15 mouse cellular contexts compared by ENCODE assay signal in the genomic region with DNA sequence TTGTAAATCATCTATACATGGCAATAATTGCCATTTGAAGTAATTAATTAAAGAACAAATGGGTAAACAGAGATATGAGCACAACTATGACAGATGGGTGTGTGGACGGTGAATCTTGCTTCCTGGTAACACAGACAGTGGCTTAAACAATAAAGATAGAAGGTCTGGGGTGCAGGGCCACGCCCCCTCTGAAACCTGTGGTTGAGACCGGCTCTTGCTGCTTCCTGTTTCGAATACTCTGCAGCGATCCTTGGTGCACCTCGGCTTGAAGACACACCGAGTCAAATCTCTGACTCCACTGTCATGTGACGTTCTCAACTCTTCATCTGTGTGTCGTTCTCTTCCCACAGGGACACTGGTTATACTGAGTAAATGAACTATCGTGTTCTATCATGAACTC.
"Had no signal": no experiment of that assay in that cellular context is flagged by ENCODE, and none has a peak within 500 bp of the region (broad histone marks: within the 10 kb centered on the region; RNA-seq: fewer than 3 reads in every experiment).

No protein-coding gene starts in this region.

- H3K4me3 ChIP-seq: liver, embryonic 12.5 days; neural tube, embryonic 12.5 days; neural tube, embryonic 15.5 days had no signal

- H3K27ac ChIP-seq: kidney, postnatal 0 days; liver, embryonic 12.5 days; macrophage; neural tube, embryonic 12.5 days; neural tube, embryonic 15.5 days had no signal

- H3K4me1 ChIP-seq: liver, embryonic 12.5 days; neural tube, embryonic 12.5 days; neural tube, embryonic 15.5 days had no signal

- H3K27me3 ChIP-seq: liver, embryonic 12.5 days; neural tube, embryonic 12.5 days; neural tube, embryonic 15.5 days had no signal

- H3K36me3 ChIP-seq: liver, embryonic 12.5 days; neural tube, embryonic 12.5 days; neural tube, embryonic 15.5 days had no signal

- ATAC-seq: intestine, postnatal 0 days; liver, embryonic 12.5 days; lung, postnatal 0 days had no signal

- DNase-seq: kidney, adult 2 months; kidney, postnatal 36 days; lung, embryonic 14.5 days; midbrain, embryonic 14.5 days; right cerebral cortex, adult 18-20 months; right cerebral cortex, postnatal 14 days; right cerebral cortex, postnatal 4 days; thymus, postnatal 25 days had no signal
